8 mouse cellular contexts compared by ENCODE assay signal in the genomic region with DNA sequence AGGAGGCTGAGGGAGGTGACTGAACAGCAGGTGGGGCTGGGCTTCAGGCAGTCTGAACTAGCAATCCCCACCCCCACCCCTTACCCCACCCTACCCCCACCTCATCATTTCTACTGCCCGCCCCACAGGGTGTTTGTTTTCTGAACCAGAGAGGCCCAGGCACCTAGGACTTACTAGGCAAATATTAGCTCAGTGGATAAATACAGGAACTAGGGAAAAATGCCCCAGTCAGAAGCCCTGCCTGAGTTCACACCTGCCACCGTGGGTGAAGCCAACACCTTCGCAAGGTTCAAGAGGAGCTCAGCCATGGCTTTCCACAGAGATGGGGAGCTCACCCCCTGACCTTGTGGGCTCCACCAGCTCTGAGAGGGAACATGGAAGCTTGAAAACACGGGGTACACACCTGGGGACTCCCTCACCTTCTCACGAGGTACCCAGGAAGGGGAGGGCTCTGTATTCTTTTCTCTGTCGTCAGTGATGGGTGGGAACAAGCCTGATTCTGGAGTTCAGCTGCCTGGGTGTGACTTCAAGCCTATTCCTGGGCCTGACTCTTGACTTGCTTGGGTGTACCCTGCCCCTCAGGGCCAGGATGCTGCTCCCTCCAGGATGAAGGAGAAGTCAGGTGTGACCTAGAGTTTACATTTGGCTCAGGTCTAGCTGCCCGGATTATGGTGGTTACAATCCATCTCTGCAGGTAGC. TPM values are rescaled to one million over a fixed set of nuclear protein-coding genes. Genes with fewer than 3 reads are reported as not detected.
DNase-seq lines count a peak whose midpoint lies in the region; ATAC-seq lines count a peak whose summit lies in the region.

A gene (plus strand): TSS at position 285 of the 699 bp plus-strand sequence.

- DNase-seq in urinary bladder, adult 2 months (ENCODE audit: low spot score) = no peak
- DNase-seq in urinary bladder, postnatal 14 days (ENCODE audit: low spot score) = no peak
- no peak for DNase-seq in gastrocnemius, postnatal 25 days
- DNase-seq in ovary, postnatal 14 days (ENCODE audit: low spot score) = no peak

- no peak within 1 kb of the TSS for H3K4me3 ChIP-seq in kidney, embryonic 15.5 days (replicated peaks)
- peak within 1 kb of the TSS; percentile 7; the same call in 1 of the 2 replicates for H3K4me3 ChIP-seq in liver, embryonic 16.5 days (ENCODE audit: low read depth, low read length)
- H3K4me3 ChIP-seq in stomach, embryonic 16.5 days (replicated peaks; ENCODE audit: low read length) = no peak within 1 kb of the TSS

- ATAC-seq in kidney, embryonic 15.5 days (replicated peaks; ENCODE audit: low FRiP score) = peak; percentile 49
- ATAC-seq in liver, embryonic 16.5 days (ENCODE audit: low read depth) = peak; percentile 77
- ATAC-seq in stomach, embryonic 16.5 days (ENCODE audit: insufficient read depth, low FRiP score) = peak; percentile 79
- no peak for ATAC-seq in cerebellum, adult (ENCODE audit: insufficient number of reproducible peaks, low FRiP score, low TSS enrichment)

- 38% methylated on average over 7 of the region's 7 CpGs for WGBS in kidney, embryonic 15.5 days
- 48% methylated on average over 7 of the region's 7 CpGs for WGBS in liver, embryonic 16.5 days (ENCODE audit: insufficient replicate concordance)
- WGBS in stomach, embryonic 16.5 days = 25% methylated on average over 7 of the region's 7 CpGs

- no peak within 1 kb of the TSS for H3K4me2 ChIP-seq in kidney, embryonic 15.5 days
- 0 out of 2 replicates have a peak within 1 kb of the TSS, but pooled peaks have one; percentile 12 for H3K4me2 ChIP-seq in liver, embryonic 16.5 days (ENCODE audit: low read depth, low read length)
- H3K4me2 ChIP-seq in stomach, embryonic 16.5 days (ENCODE audit: low read depth, low read length) = peak within 1 kb of the TSS; percentile 13; the same call in 1 of the 2 replicates

- H3K4me1 ChIP-seq in kidney, embryonic 15.5 days = peaks cover 44% of the 10 kb centered on the region
- H3K4me1 ChIP-seq in liver, embryonic 16.5 days (ENCODE audit: control insufficient read depth, low read depth, low read length) = peaks cover 54% of the 10 kb centered on the region
- H3K4me1 ChIP-seq in stomach, embryonic 16.5 days (ENCODE audit: control insufficient read depth, insufficient read depth, low read length) = peaks cover 15% of the 10 kb centered on the region

- H3K36me3 ChIP-seq in kidney, embryonic 15.5 days = no peaks in the 10 kb centered on the region
- no peaks in the 10 kb centered on the region for H3K36me3 ChIP-seq in liver, embryonic 16.5 days (ENCODE audit: control insufficient read depth, insufficient read depth)
- H3K36me3 ChIP-seq in stomach, embryonic 16.5 days (ENCODE audit: control insufficient read depth, insufficient read depth, low read length) = no peaks in the 10 kb centered on the region

- H3K9me3 ChIP-seq in kidney, embryonic 15.5 days (replicated peaks) = no peaks in the 10 kb centered on the region
- H3K9me3 ChIP-seq in liver, embryonic 16.5 days (replicated peaks; ENCODE audit: control insufficient read depth, low read length) = no peaks in the 10 kb centered on the region
- H3K9me3 ChIP-seq in stomach, embryonic 16.5 days (replicated peaks; ENCODE audit: control insufficient read depth, low read length) = no peaks in the 10 kb centered on the region

- peak within 1 kb of the TSS; percentile 81 for H3K27ac ChIP-seq in kidney, embryonic 15.5 days
- peak within 1 kb of the TSS; percentile 75 for H3K27ac ChIP-seq in liver, embryonic 16.5 days (ENCODE audit: low read length)
- H3K27ac ChIP-seq in stomach, embryonic 16.5 days (ENCODE audit: low read length) = peak within 1 kb of the TSS; percentile 95

- no peak within 1 kb of the TSS for H3K9ac ChIP-seq in kidney, embryonic 15.5 days
- H3K9ac ChIP-seq in liver, embryonic 16.5 days (ENCODE audit: low read depth, low read length) = no peak within 1 kb of the TSS
- peak within 1 kb of the TSS; percentile 43 for H3K9ac ChIP-seq in stomach, embryonic 16.5 days (ENCODE audit: low read length)

- 0 out of 2 replicates have a peak, but pooled peaks cover 3% of the 10 kb centered on the region for H3K27me3 ChIP-seq in kidney, embryonic 15.5 days
- H3K27me3 ChIP-seq in liver, embryonic 16.5 days (ENCODE audit: control insufficient read depth, insufficient read depth, low read depth, low read length) = no peaks in the 10 kb centered on the region; the same call in 1 of the 2 replicates
- H3K27me3 ChIP-seq in stomach, embryonic 16.5 days (ENCODE audit: control insufficient read depth, insufficient read depth, low read length) = no peaks in the 10 kb centered on the region

RNA-seq across cellular contexts. Expression of the gene that starts here (rescaled TPM):
- polyA plus RNA-seq in urinary bladder, adult 2 months (2012; rRNA removed) = 47.4 and 52.8 TPM in 2 replicates
- total RNA-seq in gastrocnemius, postnatal 25 days (2021) = 10 to 100 TPM; 16.7 to 22.6 TPM
- 41.7 and 44.8 TPM in 2 replicates for polyA plus RNA-seq in kidney, embryonic 15.5 days (2015; fragmentation: Nextera tagmentation; extraction: Ambion mirVana)
- polyA plus RNA-seq in liver, embryonic 16.5 days (2015; fragmentation: Nextera tagmentation; extraction: Ambion mirVana) = 45.0 and 50.6 TPM in 2 replicates
- 51.1 and 65.2 TPM in 2 replicates for polyA plus RNA-seq in stomach, embryonic 16.5 days (2015; fragmentation: Nextera tagmentation; extraction: Ambion mirVana)
